Mouse (Mus musculus) bone marrow, adult 2 months (tissue): ENCODE measurements around the gene Nagpa.

Experiments
- CTCF ChIP-seq: fragments of 200-500 bp; IDR thresholded peaks from 2 replicates; pipeline ENCODE4 v1.5.1; 2011; ENCODE audit warnings: low read length, control low read depth; ENCODE audit not compliant: control insufficient read depth, insufficient read depth
- POLR2A ChIP-seq: fragments of 200-500 bp; IDR thresholded peaks from 2 replicates; pipeline ENCODE4 v1.6.1; 2011; ENCODE audit warnings: low read depth, mild to moderate bottlenecking, control low read depth, low read length, borderline replicate concordance; ENCODE audit not compliant: control insufficient read depth

DNA sequence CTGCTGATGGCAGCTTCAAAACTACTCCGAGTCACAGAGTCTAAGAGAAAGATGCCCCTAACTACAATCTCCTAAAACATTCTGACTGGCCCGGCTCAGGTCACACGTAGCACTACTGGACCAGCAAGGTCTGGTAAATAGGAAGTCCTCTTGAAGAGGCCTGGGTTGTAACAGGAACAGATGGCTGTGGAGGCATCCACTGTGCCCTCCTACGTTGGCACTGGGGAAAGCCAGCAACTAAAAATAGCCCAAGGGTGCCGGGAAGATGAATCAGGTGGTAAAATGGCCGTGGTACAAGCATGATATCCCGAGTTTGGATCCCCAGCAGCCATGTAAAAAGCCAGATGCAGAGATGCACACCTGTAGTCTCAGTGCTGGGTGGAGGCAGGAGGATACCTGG is 17.6 kb downstream of the Nagpa start:
- no peak for TF ChIP-seq CTCF
- no peak for TF ChIP-seq POLR2A
